Mouse (Mus musculus): ENCODE results near the gene Rbl2.

The Rbl2 gene

GRCm38 (mm10) chr8:91069834-91070233 lies at the start of gene Rbl2:
Gene Rbl2 (plus strand): TSS chr8:91070057.
- in situ Hi-C loops (cut with MboI, MseI): no loop called here

DNA sequence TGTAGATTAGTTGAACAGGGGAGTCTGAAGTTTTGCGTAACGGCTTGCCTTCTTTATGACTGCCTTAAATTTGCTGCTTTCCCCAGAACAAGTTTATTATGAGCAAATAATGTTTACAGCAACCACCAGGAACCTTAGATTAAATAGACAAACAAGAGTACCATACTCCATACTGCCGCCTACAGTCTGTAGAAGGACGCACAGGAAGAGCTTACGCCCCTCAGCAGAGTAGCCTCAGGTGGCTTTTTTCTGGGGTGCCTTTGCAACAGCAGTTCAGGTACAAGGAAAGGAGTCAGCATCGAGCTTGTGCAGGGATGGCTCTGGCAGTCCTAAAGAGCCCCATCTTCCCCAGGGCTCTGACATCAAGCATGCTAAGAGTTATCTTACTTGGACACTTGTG lies 35.4 kb upstream of the Rbl2 start:
- in situ Hi-C loops (cut with MboI, MseI): loop anchor here (25.0 kb wide), 1 partner anchor 1022 kb away; no protein-coding TSS in a partner anchor

DNA sequence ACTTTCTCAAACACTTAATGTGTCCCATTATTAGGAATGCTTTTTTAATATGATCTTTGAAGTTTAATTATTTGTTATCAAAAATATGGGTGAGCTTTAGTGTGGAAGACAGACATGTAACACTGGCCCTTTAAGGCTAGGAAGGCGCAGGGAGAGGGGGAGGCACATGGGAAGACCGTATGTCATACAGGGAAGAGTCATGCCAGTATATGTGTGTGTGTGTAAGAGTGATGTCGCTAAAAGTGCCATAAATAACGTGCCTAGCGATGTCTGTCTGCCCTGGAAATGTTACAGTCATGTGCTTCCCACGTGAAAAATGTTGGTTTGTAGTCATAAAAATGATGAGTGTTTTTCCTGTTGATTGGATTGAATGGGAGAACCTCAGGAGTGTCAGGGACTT lies 33.0 kb upstream of the Rbl2 start:
- in situ Hi-C loops (cut with MboI, MseI): loop anchor here (25.0 kb wide), 1 partner anchor 1025 kb away; no protein-coding TSS in a partner anchor

DNA sequence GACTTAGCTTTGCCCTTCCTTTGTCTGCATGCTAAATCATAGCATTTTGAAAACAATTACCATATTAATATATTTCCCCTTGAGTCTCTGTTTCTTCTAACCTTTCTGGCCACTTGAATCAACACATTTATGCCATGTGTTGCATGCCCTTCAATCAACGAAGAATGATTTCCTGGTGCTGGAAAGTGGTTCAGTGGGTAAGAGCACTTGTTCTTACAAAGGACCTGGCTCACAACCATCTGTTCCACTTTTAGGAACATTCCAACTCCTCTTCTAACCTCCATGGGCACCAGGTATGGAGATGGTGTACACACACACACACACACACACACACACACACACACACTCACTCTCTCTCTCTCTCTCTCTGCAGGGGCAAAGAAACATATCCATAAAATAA lies 31.2 kb upstream of the Rbl2 start:
- in situ Hi-C loops (cut with MboI, MseI): loop anchor here (25.0 kb wide), 1 partner anchor 1026 kb away; no protein-coding TSS in a partner anchor

- in situ Hi-C loops (cut with MboI, MseI): loop anchor here (25.0 kb wide), 1 partner anchor 1034 kb away; no protein-coding TSS in a partner anchor
Measured at GRCm38 (mm10) chr8:91046370-91046769, 23.5 kb upstream of the Rbl2 start.

DNA sequence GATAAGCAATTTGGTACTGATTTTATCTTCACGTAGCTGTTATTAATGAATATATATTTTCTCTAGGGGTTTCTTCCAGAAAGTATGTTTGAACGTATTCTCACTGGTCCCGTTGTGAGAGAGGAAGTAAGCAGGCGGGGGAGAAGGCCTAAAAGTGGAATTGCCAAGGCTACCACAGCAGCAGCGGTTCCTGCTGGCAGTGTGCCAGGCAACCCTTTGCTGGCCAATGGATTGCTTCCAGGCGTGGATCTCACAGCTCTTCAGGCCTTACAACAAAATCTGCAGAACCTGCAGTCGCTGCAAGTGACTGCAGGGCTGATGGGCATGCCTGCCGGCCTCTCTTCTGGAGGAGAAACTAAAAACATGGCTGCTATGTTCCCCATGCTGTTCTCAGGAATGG lies 18.8 kb upstream of the Rbl2 start:
- in situ Hi-C loops (cut with MboI, MseI): no loop called here

DNA sequence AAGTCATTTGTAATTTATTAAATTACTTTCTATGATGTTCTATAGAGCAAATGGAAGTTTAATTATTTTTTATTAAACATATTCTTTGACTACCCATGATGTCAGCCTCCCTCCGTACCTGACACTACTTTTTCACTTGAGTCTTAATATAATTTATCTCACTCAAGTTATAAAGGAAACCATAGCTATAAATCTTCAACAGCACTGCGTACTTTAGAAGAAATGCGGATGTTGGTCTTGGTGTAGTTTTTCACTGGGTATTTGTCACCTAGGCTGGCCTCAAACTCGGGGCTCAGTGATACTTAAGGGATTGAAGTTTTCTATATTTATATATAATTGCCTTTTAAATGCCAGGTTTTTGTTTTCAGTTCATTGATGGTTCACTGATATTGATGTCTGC lies 15.4 kb upstream of the Rbl2 start:
- in situ Hi-C loops (cut with MboI, MseI): no loop called here

- in situ Hi-C loops (cut with MboI, MseI): no loop called here
Measured at GRCm38 (mm10) chr8:91056848-91057247, 13.0 kb upstream of the Rbl2 start.

DNA sequence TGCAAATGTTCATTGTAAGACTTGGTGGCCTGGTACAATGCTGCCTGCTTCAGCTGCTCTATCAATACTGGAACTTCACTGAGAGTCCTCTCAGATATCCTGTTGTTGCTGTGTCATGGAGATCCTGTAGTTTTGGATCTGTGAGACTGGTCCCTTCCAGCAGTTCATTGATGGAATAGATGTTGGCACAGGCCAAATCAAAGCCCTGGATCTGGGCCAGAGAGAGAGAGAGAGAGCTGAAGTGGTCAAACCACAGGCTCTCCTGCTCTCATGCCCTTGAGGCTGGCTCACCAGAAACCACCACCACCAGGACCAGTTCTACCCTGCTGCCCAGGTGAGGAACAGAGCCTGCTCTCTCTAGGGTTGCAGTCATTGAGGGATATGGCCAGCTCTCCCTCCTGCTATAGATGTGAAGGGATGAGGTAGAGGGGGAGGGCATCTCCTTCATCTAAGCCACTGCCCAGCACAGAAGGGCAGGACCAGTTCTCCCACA lies 10.7 kb upstream of the Rbl2 start:
- in situ Hi-C loops (cut with MboI, MseI): no loop called here

DNA sequence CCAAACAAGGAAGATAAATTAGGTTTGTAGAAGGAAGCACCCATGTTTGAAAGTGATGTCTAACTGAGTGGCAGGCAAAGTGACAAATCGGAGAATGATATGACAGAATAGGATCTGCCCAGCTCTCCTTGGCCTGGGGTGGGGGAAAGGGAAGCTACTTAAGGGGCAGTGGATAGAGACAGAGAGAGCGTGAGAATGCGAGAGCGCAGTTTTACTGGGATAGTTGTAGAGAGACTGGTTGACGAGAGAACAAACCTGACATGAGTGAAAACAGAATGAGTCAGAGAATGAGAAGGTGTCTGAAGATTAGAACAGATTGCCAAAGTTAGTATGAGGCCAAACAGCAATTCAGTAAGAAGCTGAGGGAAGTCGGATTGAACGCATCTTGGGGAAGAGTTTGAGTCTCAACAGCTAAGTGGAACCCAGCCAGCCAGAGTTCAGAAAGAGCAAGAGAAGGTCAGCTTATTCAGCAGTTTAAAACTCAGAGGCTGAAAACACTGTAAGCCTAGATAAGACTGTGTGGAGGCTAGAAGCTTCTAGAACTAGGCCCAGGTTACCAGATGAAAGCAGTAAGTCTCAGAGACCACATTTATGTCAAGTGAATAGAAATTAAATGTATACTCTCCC lies 9.9 kb upstream of the Rbl2 start:
- in situ Hi-C loops (cut with MboI, MseI): no loop called here

DNA sequence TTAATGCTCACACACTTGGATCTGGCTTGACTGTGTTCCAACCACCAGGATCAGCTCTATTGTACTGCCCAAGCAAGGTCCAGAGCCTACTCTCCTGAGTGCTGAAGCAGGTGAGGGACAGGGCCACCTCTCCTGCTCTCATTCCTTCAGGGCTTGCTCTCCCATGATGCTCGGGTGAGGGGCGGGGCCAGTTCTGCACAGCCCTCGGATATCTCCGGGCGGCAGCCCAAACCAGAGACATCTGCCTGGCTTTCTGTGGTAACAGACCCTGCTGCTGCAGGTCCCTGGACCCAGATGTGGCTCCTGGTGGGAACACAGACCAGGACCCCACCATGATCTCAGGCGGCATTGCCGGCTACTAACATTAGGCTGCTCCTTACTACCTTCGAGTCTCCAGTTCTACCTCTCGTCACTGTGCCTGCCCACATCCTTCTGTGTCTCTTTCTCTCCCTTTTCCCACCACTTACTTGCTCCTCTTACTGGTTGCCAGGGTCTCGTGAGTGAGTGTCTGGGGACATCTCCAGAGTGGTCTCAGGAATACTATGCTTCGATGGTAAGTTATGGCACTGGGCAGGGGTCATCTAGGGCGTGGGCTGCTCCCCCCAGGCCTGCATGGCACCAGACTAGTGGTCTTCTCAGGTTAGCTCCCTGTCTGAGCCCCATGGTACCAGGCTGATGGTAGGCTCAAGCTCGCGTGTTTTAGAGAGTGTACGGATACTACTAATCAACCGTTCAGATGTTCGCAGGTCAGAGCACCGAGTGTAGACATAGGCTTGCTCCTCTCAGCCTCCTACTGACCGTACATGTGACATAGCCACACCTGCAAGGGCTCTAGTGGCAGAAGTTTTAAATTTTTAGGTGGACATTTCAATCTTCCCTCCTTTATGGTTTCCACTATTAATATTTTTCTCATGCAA lies 9.0 kb upstream of the Rbl2 start:
- in situ Hi-C loops (cut with MboI, MseI): no loop called here

- in situ Hi-C loops (cut with MboI, MseI): no loop called here
Measured at GRCm38 (mm10) chr8:91065179-91065578, 4.7 kb upstream of the Rbl2 start.

DNA sequence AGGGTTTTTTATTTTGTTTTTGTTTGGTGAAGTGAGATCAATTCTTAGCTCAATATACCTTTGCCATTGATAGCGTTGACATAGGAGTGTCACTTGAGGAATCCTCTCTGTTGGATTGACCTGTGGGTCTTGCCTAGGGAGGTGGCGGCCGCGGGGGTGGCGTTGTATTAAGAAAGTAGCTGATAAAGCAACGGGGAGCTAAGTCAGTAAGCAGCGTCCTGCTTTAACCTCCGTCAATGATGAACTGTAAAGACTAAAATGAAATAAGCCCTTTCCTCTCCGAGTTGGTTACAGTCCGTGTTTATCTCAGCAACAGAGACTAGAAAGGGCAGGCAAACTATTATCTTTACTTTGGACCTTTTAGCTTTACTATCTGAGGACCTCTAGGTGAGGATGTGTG lies 450 bp upstream of the Rbl2 start:
- in situ Hi-C loops (cut with MboI, MseI): no loop called here

DNA sequence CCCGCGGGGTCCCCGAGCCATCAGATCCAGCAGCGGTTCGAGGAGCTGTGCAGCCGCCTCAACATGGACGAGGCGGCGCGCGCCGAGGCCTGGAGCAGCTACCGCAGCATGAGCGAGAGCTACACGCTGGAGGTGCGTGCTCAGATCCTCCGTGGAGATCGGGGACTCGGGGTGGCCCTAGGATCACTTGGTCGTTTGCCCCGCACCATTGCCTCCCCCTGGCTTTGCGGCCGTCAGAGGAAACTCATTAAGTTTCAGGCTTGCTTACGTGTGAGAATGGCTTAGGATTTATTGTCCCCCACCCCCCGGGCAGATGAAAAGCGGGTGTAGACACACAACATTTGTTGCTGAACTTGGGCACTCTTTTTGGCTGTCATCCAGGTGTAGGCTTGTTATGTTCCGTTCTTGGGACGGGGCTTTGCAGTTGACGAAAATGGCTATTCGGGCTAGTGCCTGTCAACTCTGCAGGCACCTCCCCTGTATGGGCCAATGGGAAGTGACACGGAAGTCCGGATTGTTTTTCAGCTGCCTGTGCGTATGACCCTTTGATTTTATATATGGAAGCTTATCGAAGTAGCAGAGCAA lies 510 bp downstream of the Rbl2 start:
- in situ Hi-C loops (cut with MboI, MseI): no loop called here

DNA sequence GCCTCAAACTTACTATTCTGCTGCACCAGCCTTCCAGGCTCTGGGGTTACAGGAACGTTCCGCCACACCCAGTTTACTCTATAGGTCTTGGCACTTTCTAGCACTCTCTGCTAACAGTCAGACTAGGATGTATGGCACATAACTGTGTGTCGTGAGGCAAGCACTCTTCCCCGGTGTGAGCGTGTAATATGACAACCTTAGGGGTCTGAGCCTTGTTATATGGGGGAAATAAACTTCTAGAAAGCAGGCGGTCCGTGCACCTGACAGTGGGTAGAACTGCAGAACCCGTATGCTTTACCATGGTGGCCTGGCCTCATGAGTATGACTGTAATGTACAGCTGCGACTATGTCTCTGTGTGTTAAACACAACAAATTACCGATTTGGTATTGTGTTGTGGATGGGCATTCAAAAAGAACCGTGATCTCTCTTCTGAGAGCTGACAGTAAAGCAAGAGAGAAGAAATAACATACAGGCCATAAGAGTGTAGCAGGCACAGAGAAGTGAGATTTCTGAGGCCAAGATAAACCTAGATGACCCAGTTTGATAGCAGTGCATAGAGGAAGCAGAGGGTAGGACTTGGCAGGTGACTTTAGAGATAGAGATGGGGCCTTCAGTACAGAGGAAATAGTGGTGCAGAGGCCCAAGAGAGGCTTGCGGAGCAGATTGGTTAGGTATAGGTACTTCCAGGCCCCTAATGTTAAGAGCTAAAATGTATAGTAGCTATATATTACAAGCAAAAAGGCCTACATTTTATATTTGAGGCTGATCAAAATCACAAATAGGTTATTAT lies 7.4 kb downstream of the Rbl2 start:
- in situ Hi-C loops (cut with MboI, MseI): no loop called here

DNA sequence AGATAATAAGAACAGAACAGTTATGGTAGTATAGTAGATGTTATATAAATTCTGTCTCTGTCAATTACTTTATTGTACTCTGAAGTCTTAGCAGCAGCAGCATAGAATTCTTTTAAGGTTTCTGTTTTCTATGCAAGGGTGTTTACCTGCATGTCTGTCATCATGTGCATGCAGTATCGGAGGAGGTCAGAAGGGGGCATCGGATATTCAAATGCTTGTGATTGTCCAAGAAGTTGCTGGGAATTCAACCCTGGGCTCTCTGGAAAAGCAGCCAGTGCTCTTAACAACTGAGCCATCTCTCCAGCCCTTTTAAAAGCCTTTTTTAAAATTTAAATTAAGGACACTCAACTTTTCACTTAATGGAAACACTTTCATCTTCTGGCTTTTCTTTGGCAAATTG lies 9.8 kb downstream of the Rbl2 start:
- in situ Hi-C loops (cut with MboI, MseI): no loop called here

DNA sequence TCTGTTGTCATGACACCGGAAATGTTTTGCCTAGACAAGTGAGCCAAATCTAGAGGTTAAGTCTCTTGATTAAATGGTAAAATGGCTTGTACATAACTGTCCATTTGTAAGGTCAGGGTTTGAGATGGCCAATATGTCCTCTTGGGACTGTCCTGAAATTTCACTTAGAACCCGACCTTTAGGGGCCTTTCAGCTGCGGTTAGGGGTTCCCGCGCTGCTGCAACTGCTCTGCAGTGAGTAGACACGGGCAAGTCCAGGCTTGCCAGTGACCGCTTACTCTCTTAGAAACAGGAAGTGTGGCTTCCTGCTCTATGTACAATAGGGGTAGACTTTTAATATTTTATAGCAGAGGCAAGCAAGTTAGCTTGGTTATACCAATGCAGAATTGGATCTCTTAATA lies 12.1 kb downstream of the Rbl2 start:
- in situ Hi-C loops (cut with MboI, MseI): no loop called here

DNA sequence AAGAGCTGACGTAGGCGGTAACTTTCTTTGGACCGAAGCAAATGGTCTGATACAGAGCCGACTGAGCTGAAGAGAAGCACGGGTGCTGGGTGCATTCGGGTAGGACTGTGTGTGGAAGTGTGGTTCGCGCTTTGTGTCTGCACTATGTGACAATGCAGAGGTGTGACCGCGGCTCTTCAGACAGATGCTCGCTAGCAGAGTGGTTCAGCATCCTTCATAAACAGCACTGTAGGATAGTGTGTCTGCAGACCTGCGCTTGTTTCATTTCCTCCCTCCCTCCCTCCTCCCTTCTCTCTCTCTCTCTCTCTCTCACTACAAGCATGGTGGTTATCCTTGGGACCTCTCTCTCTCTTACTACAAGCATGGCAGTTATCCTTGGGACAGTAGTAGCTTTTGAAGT lies 12.6 kb downstream of the Rbl2 start:
- in situ Hi-C loops (cut with MboI, MseI): no loop called here

GRCm38 (mm10) chr8:91088452-91088851 lies 18.6 kb downstream of the Rbl2 start:
- in situ Hi-C loops (cut with MboI, MseI): no loop called here

GRCm38 (mm10) chr8:91089601-91090000 lies 19.7 kb downstream of the Rbl2 start:
- in situ Hi-C loops (cut with MboI, MseI): no loop called here

DNA sequence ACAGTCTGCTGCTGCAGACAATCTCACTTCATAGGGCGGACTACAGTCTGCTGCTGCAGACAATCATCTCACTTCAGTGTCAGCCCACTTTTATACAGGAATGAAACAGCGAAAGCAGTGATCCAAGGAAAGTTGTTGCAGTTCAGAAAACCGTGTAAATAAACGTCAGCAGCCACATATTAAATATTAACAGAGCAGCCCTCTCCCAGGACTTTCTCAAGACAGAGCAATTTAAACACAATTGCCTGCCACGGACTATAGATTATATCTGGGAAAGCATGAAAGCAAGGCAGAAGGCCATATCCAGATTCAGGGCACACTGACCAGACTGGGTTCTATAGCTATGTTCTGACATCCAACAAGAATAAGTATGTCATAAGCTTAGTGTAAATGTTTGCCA lies 24.3 kb downstream of the Rbl2 start:
- in situ Hi-C loops (cut with MboI, MseI): loop anchor here (10.0 kb wide), 1 partner anchor 1751 kb away; no protein-coding TSS in a partner anchor

Data from T-helper 2 cell (primary cell).